Mouse (Mus musculus): ENCODE data around the gene Marveld2. TPM values are rescaled to one million over a fixed set of nuclear protein-coding genes. Genes with fewer than 3 reads are reported as not detected.

The Marveld2 gene
- polyA plus RNA-seq, 1 experiment, result not detected

- Histone ChIP-seq H3K27me3 (ENCODE audit: control insufficient read depth) (no peaks in the 10 kb centered on the region), H3K4me1 (ENCODE audit: control insufficient read depth) (peaks cover 12% of the 10 kb centered on the region), H3K9me3 (ENCODE audit: control insufficient read depth, low read length) (peaks cover 5% of the 10 kb centered on the region), H3K4me3 (replicated peaks) (no peak overlapping the region), H3K36me3 (ENCODE audit: control insufficient read depth) (peaks cover 2% of the 10 kb centered on the region)
- TF ChIP-seq TAL1 (IDR thresholded peaks at IDR 0.05; ENCODE audit: low read length) (no peak), GATA1 (IDR thresholded peaks at IDR 0.05; ENCODE audit: low read length) (no peak)
Measured at GRCm38 (mm10) chr13:100603031-100603737, 13.6 kb downstream of the Marveld2 start.

GRCm38 (mm10) chr13:100602239-100602902 is 14.4 kb downstream of the Marveld2 start:
- Histone ChIP-seq H3K36me3 (ENCODE audit: control insufficient read depth) (no peaks in the 10 kb centered on the region; the same call in 1 of the 2 replicates), H3K4me3 (replicated peaks) (no peak overlapping the region), H3K4me1 (ENCODE audit: control insufficient read depth) (peaks cover 12% of the 10 kb centered on the region), H3K9me3 (ENCODE audit: control insufficient read depth, low read length) (no peaks in the 10 kb centered on the region), H3K27me3 (ENCODE audit: control insufficient read depth) (no peaks in the 10 kb centered on the region)
- no peak for TF ChIP-seq GATA1 (IDR thresholded peaks at IDR 0.05; ENCODE audit: low read length)
- no peak for TF ChIP-seq TAL1 (IDR thresholded peaks at IDR 0.05; ENCODE audit: low read length)

- H3K4me1 ChIP-seq (ENCODE audit: control insufficient read depth), result peaks cover 12% of the 10 kb centered on the region
- H3K27me3 ChIP-seq (ENCODE audit: control insufficient read depth), result no peaks in the 10 kb centered on the region
- H3K4me3 ChIP-seq (replicated peaks), result peak overlapping the region; percentile 39
- no peaks in the 10 kb centered on the region for H3K9me3 ChIP-seq (ENCODE audit: control insufficient read depth, low read length)
- TF ChIP-seq TAL1 (IDR thresholded peaks at IDR 0.05; ENCODE audit: low read length) (no peak), GATA1 (IDR thresholded peaks at IDR 0.05; ENCODE audit: low read length) (no peak)
- H3K36me3 ChIP-seq (ENCODE audit: control insufficient read depth), result no peaks in the 10 kb centered on the region; the same call in 1 of the 2 replicates
Measured at GRCm38 (mm10) chr13:100601034-100601433, 15.7 kb downstream of the Marveld2 start.

GRCm38 (mm10) chr13:100600317-100600716 is 16.5 kb downstream of the Marveld2 start:
- peak overlapping the region; percentile 39 for H3K4me3 ChIP-seq (replicated peaks)
- no peak for TF ChIP-seq GATA1 (IDR thresholded peaks at IDR 0.05; ENCODE audit: low read length)
- TF ChIP-seq TAL1 (IDR thresholded peaks at IDR 0.05; ENCODE audit: low read length), result no peak
- no peaks in the 10 kb centered on the region for H3K27me3 ChIP-seq (ENCODE audit: control insufficient read depth)
- H3K36me3 ChIP-seq (ENCODE audit: control insufficient read depth), result no peaks in the 10 kb centered on the region; the same call in 1 of the 2 replicates
- no peaks in the 10 kb centered on the region for H3K9me3 ChIP-seq (ENCODE audit: control insufficient read depth, low read length)
- peaks cover 12% of the 10 kb centered on the region for H3K4me1 ChIP-seq (ENCODE audit: control insufficient read depth)

- no peaks in the 10 kb centered on the region for H3K27me3 ChIP-seq (ENCODE audit: control insufficient read depth)
- H3K4me1 ChIP-seq (ENCODE audit: control insufficient read depth), result peaks cover 12% of the 10 kb centered on the region
- no peaks in the 10 kb centered on the region; the same call in 1 of the 2 replicates for H3K36me3 ChIP-seq (ENCODE audit: control insufficient read depth)
- no peaks in the 10 kb centered on the region for H3K9me3 ChIP-seq (ENCODE audit: control insufficient read depth, low read length)
- TF ChIP-seq TAL1 (IDR thresholded peaks at IDR 0.05; ENCODE audit: low read length), result no peak
- no peak for TF ChIP-seq GATA1 (IDR thresholded peaks at IDR 0.05; ENCODE audit: low read length)
- no peak overlapping the region for H3K4me3 ChIP-seq (replicated peaks)
Measured at GRCm38 (mm10) chr13:100597284-100597683, 19.5 kb downstream of the Marveld2 start.

- H3K4me1 ChIP-seq (ENCODE audit: control insufficient read depth), result peaks cover 3% of the 10 kb centered on the region
- TF ChIP-seq TAL1 (IDR thresholded peaks at IDR 0.05; ENCODE audit: low read length), result no peak
- TF ChIP-seq GATA1 (IDR thresholded peaks at IDR 0.05; ENCODE audit: low read length), result no peak
- H3K4me3 ChIP-seq (replicated peaks), result no peak overlapping the region
- no peaks in the 10 kb centered on the region; the same call in 1 of the 2 replicates for H3K36me3 ChIP-seq (ENCODE audit: control insufficient read depth)
- no peaks in the 10 kb centered on the region for H3K9me3 ChIP-seq (ENCODE audit: control insufficient read depth, low read length)
- H3K27me3 ChIP-seq (ENCODE audit: control insufficient read depth), result no peaks in the 10 kb centered on the region
Measured at GRCm38 (mm10) chr13:100595552-100595885, 21.3 kb downstream of the Marveld2 start.

GRCm38 (mm10) chr13:100594838-100595551 is 21.8 kb downstream of the Marveld2 start:
- no peak overlapping the region for H3K4me3 ChIP-seq (replicated peaks)
- H3K9me3 ChIP-seq (ENCODE audit: control insufficient read depth, low read length), result no peaks in the 10 kb centered on the region
- no peaks in the 10 kb centered on the region for H3K4me1 ChIP-seq (ENCODE audit: control insufficient read depth)
- H3K36me3 ChIP-seq (ENCODE audit: control insufficient read depth), result no peaks in the 10 kb centered on the region; the same call in 1 of the 2 replicates
- no peak for TF ChIP-seq TAL1 (IDR thresholded peaks at IDR 0.05; ENCODE audit: low read length)
- no peak for TF ChIP-seq GATA1 (IDR thresholded peaks at IDR 0.05; ENCODE audit: low read length)
- H3K27me3 ChIP-seq (ENCODE audit: control insufficient read depth), result no peaks in the 10 kb centered on the region

- Histone ChIP-seq H3K4me3 (replicated peaks) (no peak overlapping the region), H3K36me3 (ENCODE audit: control insufficient read depth) (no peaks in the 10 kb centered on the region), H3K27me3 (ENCODE audit: control insufficient read depth) (no peaks in the 10 kb centered on the region), H3K4me1 (ENCODE audit: control insufficient read depth) (no peaks in the 10 kb centered on the region), H3K9me3 (ENCODE audit: control insufficient read depth, low read length) (no peaks in the 10 kb centered on the region)
- TF ChIP-seq TAL1 (IDR thresholded peaks at IDR 0.05; ENCODE audit: low read length) (no peak), GATA1 (IDR thresholded peaks at IDR 0.05; ENCODE audit: low read length) (no peak)
Measured at GRCm38 (mm10) chr13:100594041-100594792, 22.6 kb downstream of the Marveld2 start.

Data from erythroblast, embryonic 14.5 days (primary cell).